Mouse (Mus musculus): Measurements from ENCODE around the gene Rbpj. TPM values are rescaled to one million over a fixed set of nuclear protein-coding genes. Genes with fewer than 3 reads are reported as not detected.
"Not testable (repeated sequence)": the region's sequence is repeated elsewhere in the genome, so short reads cannot be mapped to it uniquely, and the experiment has no call there.

Gene Rbpj
- polyA plus RNA-seq, 1 experiment from 2014 or later, result 46.9 TPM

DNA sequence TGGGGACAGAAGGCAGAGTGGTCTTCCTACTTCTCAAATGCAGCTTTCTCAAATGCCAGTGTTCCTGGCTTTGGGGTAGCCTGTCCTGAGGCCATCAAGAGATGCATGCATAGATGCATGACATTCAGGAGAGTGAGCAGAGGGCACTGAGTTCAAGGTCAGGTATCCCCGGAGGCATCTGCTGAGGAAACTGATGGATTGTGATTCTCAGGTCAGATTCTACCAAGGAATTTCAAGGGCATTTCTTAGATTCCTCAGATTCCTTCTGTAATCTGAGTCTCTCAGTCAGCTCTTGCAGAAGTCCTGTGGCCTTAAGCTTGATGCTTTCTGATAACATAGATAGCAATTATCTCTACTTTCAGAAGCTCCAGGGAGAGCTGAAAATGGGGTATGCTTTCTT, 76.1 kb downstream of the Rbpj start:
- Histone ChIP-seq H3K9me3 (no peaks in the 10 kb centered on the region), H3K4me1 (replicated peaks) (no peaks in the 10 kb centered on the region), H3K27ac (no peak overlapping the region), H3K4me2 (replicated peaks) (no peak overlapping the region), H3K9ac (replicated peaks) (no peak overlapping the region), H3K4me3 (replicated peaks) (no peak overlapping the region), H3K27me3 (no peaks in the 10 kb centered on the region), H3K36me3 (no peaks in the 10 kb centered on the region)
- WGBS, result 70% methylated on average over 1 of the region's 1 CpGs
- ATAC-seq, result no peak

DNA sequence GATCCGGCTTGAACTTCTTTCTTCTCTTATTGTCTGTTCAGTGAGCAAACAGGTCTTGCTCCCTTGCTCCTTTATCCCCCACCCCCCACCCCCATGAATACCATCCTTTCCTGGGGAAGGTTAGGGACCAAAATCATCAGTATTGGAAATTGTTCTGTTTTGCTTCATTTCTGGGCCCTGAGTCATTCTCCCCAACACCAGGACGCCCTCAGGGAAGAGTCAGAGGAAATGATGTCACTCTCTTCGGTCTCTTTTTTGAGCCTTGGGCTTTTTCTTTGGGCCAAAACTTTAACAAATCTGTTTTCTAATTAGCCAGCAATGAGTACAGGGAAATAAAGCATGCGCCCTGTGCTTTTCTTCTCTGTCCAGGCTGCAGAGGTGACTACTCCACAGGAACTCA, 77.4 kb downstream of the Rbpj start:
- no peak for ATAC-seq
- Histone ChIP-seq H3K27me3 (no peaks in the 10 kb centered on the region), H3K4me3 (replicated peaks) (no peak overlapping the region), H3K36me3 (no peaks in the 10 kb centered on the region), H3K4me2 (replicated peaks) (no peak overlapping the region), H3K4me1 (replicated peaks) (no peaks in the 10 kb centered on the region), H3K9me3 (no peaks in the 10 kb centered on the region), H3K9ac (replicated peaks) (no peak overlapping the region), H3K27ac (no peak overlapping the region)
- WGBS, result 89% methylated on average over 4 of the region's 4 CpGs

DNA sequence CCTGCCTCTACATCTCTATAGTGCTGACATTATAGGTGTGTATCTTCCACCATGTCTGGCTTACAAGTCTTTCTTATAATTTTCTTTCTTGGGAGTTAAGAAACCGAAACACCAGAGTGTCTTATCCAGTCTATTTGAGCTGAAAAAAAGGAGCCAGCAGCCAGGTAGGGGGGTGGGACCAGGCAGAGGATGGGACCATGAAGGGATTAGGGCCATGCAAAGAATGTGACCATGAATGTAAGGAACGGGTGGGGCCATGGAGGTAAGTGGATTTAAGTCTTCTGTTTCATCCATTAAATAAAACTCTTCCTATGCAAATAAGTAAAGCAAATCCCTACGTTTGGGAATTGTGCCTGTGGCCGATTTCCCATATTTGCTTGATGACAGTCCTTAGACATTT, 78.0 kb downstream of the Rbpj start:
- H3K4me1 ChIP-seq (replicated peaks), result no peaks in the 10 kb centered on the region
- no peak overlapping the region for H3K4me2 ChIP-seq (replicated peaks)
- H3K27me3 ChIP-seq, result no peaks in the 10 kb centered on the region
- no peak for ATAC-seq
- H3K36me3 ChIP-seq, result no peaks in the 10 kb centered on the region
- H3K27ac ChIP-seq, result no peak overlapping the region
- 86% methylated on average over 4 of the region's 4 CpGs for WGBS
- H3K9me3 ChIP-seq, result no peaks in the 10 kb centered on the region
- H3K9ac ChIP-seq (replicated peaks), result no peak overlapping the region
- no peak overlapping the region for H3K4me3 ChIP-seq (replicated peaks)

DNA sequence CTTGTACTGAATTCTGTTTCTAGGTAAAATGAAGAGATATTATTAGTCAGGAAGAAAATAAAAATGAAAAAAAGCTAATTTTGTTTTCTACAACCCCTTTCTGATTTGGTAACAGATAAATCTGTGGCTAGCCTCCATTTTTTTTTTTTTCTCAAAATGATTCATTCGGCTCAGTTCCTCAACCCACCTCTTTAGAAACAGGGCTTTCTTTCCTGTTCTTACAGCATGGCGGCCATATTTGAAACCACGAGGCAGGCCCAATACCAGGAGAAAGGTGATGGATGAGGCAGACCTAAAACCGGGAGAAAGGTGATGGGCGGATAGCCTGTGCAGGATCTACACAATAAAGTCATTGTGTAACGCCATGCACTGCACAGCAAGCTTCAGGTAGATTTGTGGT, 80.5 kb downstream of the Rbpj start:
- no peaks in the 10 kb centered on the region for H3K36me3 ChIP-seq
- WGBS, result 90% methylated on average over 6 of the region's 6 CpGs
- H3K4me2 ChIP-seq (replicated peaks), result no peak overlapping the region
- no peak for ATAC-seq
- no peak overlapping the region for H3K27ac ChIP-seq
- H3K27me3 ChIP-seq, result no peaks in the 10 kb centered on the region
- H3K4me3 ChIP-seq (replicated peaks), result no peak overlapping the region
- H3K9ac ChIP-seq (replicated peaks), result no peak overlapping the region
- H3K4me1 ChIP-seq (replicated peaks), result no peaks in the 10 kb centered on the region
- H3K9me3 ChIP-seq, result no peaks in the 10 kb centered on the region

DNA sequence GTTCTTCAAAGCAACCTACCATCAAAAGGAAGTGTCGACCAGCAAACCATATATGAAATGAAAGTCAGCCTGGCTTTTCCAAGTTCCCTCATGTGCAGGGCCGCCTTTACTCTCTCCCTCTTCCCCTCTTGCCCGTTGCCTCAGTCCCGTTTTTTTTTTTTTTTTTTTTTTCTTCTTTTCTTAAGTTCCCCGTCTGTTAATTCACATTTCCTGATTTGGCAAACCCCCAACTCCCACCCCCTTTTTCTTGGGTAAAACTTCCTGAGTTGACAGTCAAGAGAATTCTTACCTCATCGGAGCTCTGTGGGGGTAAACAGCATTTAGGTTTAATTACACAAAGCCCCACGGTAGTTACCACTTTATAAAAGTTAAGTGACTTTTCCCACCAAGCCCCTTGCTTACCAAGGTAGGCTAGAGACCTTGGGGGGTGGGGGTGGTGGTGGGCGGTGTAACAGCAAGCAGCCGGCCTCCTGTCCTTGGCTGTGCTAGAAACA, 81.1 kb downstream of the Rbpj start:
- no peak overlapping the region for H3K4me3 ChIP-seq (replicated peaks)
- H3K27me3 ChIP-seq, result no peaks in the 10 kb centered on the region
- ATAC-seq, result no peak
- no peaks in the 10 kb centered on the region for H3K9me3 ChIP-seq
- no peak overlapping the region for H3K9ac ChIP-seq (replicated peaks)
- no peaks in the 10 kb centered on the region for H3K36me3 ChIP-seq
- WGBS, result 83% methylated on average over 9 of the region's 9 CpGs
- H3K4me2 ChIP-seq (replicated peaks), result no peak overlapping the region
- H3K4me1 ChIP-seq (replicated peaks), result no peaks in the 10 kb centered on the region
- no peak overlapping the region for H3K27ac ChIP-seq

DNA sequence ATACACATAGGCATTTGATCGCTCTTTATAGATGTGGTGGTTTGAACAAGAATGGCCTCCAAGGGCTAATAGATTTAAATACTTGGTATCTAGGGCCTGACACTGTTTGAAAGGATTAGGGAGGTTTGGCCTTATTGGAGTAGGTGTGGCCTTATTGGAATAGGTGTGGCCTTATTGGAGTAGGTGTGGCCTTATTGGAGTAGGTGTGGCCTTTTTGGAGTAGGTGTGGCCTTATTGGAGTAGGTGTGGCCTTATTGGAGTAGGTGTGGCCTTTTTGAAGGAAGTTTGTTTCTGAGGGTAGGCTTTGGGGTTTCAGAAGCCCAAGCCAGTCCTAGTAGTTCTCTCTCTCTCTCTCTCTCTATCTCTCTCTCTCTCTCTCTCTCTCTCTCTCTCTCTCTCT, 84.4 kb downstream of the Rbpj start:
- H3K27me3 ChIP-seq; H3K27ac ChIP-seq; H3K4me3 ChIP-seq (replicated peaks); H3K4me2 ChIP-seq (replicated peaks); H3K36me3 ChIP-seq; H3K9me3 ChIP-seq; H3K4me1 ChIP-seq (replicated peaks); ATAC-seq; H3K9ac ChIP-seq (replicated peaks): not testable (repeated sequence)
- 97% methylated on average over 1 of the region's 1 CpGs for WGBS

DNA sequence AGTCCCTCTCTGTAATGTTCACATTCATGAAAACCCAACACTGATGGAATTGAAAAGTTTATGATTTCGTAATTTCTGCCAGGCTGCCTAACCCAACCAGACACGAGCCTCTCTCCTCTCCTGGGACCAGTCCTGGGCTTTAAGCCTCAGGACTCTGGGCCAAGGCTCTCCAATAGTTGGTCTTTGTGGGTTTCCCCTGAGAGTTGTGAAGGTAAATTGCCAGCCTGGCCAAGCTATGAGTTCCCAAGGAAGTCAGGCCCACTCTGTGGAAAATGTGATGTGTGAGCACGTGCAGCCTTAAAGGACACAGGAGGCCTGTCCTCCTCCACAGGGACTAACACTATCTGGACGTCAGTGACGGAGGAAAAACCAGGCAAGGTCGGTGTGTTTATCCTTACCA, 85.4 kb downstream of the Rbpj start:
- no peaks in the 10 kb centered on the region for H3K4me1 ChIP-seq (replicated peaks)
- no peak overlapping the region for H3K27ac ChIP-seq

DNA sequence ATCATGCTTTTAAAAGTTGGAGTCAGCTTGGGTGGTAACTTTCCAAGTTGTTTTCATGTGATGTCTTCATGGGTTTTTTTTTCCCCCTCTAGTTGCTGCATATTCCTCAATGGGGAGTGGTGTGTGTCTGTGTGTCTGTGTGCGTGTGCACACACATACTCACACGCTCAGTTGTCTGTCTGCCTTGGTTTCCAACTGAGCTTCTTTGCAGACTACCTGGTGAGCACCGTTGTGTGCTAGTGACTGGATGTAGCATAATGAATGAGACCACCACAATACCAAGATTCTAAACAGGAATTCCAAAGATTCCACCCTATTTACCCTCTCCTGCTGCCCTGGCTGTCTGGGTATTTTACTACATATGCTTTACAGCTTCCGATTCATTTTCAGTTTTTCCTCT, 86.0 kb downstream of the Rbpj start:
- Histone ChIP-seq H3K4me3 (replicated peaks) (no peak overlapping the region), H3K4me1 (replicated peaks) (no peaks in the 10 kb centered on the region), H3K9ac (replicated peaks) (no peak overlapping the region), H3K4me2 (replicated peaks) (no peak overlapping the region), H3K27me3 (no peaks in the 10 kb centered on the region), H3K9me3 (no peaks in the 10 kb centered on the region), H3K36me3 (no peaks in the 10 kb centered on the region), H3K27ac (no peak overlapping the region)
- ATAC-seq, result no peak
- WGBS, result 64% methylated on average over 4 of the region's 4 CpGs

More for the DNA sequence above, 85.4 kb downstream of the Rbpj start:
- no peaks in the 10 kb centered on the region for H3K9me3 ChIP-seq
- 87% methylated on average over 6 of the region's 6 CpGs for WGBS
- no peak overlapping the region for H3K4me3 ChIP-seq (replicated peaks)
- no peak overlapping the region for H3K4me2 ChIP-seq (replicated peaks)
- H3K9ac ChIP-seq (replicated peaks), result no peak overlapping the region
- no peaks in the 10 kb centered on the region for H3K27me3 ChIP-seq
- no peak for ATAC-seq
- H3K36me3 ChIP-seq, result no peaks in the 10 kb centered on the region

DNA sequence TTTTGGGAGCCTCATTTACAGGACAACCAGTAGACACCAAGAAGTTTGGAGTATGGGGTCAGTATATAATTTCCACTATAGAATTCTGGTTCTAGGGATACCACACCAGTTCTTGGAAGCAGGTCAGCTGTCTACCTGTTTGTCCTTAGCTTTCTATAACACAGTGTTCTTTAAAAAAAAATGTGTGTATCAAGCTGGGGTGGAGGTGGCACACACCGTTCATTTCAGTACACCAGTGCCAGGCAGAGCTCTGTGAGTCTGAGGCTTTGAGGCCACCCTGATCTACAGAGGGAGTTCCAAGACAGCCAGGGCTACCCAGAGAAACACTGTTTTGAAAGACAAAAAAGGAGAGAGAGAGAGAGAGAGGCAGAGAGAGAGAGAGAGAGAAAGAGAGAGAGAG, 87.3 kb downstream of the Rbpj start:
- 97% methylated on average over 1 of the region's 1 CpGs for WGBS
- no peaks in the 10 kb centered on the region for H3K27me3 ChIP-seq
- H3K9ac ChIP-seq (replicated peaks), result no peak overlapping the region
- no peaks in the 10 kb centered on the region for H3K9me3 ChIP-seq
- H3K4me2 ChIP-seq (replicated peaks), result no peak overlapping the region
- no peak for ATAC-seq
- no peak overlapping the region for H3K4me3 ChIP-seq (replicated peaks)
- no peaks in the 10 kb centered on the region for H3K36me3 ChIP-seq
- H3K27ac ChIP-seq, result no peak overlapping the region
- no peaks in the 10 kb centered on the region for H3K4me1 ChIP-seq (replicated peaks)

DNA sequence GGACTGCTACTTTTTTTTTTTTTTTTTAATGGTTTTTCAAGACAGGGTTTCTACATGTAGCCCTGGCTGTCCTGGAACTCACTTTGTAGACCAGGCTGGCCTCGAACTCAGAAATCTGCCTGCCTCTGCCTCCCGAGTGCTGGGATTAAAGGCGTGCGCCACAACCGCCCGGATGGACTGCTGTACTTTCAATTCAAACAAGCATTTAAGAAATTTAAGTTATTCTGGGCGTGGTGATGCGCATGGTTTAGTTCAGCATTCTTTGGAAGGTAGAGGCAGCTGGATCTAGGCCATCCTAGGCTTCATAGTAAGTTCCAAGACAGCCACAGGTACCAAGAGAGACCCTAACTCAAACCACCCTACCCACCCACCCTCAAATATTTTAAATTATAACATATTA, 88.2 kb downstream of the Rbpj start:
- Histone ChIP-seq H3K9ac (replicated peaks) (no peak overlapping the region), H3K36me3 (no peaks in the 10 kb centered on the region), H3K4me2 (replicated peaks) (no peak overlapping the region), H3K27ac (no peak overlapping the region), H3K9me3 (no peaks in the 10 kb centered on the region), H3K4me3 (replicated peaks) (no peak overlapping the region), H3K4me1 (replicated peaks) (no peaks in the 10 kb centered on the region), H3K27me3 (no peaks in the 10 kb centered on the region)
- WGBS, result 95% methylated on average over 8 of the region's 8 CpGs
- no peak for ATAC-seq

DNA sequence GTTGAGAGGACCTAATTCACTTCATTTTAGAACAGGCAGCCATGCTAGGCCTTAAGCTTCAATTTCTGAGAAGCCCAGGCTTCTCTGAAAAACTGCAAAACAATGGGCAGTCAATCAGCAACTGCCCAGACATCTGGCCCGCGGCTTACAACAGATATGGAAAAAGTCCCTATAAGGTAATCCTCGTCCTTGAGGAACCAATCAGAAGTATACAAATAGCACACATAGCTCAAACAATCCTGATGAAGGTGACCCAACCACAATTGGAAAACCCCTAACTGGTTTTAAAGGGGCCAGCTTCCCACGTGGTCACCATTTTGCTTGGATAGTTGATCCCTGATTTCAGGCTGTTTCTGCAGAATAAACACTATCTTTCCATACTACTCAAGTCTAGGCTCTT, 89.0 kb downstream of the Rbpj start:
- Histone ChIP-seq H3K4me2 (replicated peaks) (no peak overlapping the region), H3K36me3 (no peaks in the 10 kb centered on the region), H3K27me3 (no peaks in the 10 kb centered on the region), H3K9me3 (no peaks in the 10 kb centered on the region), H3K4me3 (replicated peaks) (no peak overlapping the region), H3K4me1 (replicated peaks) (no peaks in the 10 kb centered on the region), H3K27ac (no peak overlapping the region), H3K9ac (replicated peaks) (no peak overlapping the region)
- 88% methylated on average over 4 of the region's 4 CpGs for WGBS
- ATAC-seq, result no peak

DNA sequence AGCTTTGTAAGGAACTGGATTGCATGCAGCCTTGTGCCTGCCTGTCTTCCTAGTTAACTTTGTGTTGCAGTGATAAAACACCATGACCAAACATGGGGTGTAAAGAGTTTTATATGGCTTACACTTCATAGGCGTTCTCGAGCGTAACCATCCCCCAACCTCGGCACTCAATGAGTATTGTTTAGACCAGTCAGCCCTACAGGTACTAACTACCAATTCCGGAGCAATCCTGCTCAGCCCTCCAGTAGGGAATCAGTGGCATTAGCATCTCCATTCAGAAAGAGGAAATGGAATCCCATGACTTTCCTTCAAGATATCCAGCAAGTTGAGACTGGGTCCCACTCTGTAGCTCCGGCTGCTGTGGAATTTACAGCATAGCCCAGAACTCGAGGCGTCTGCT, 89.5 kb downstream of the Rbpj start:
- Histone ChIP-seq H3K4me3 (replicated peaks) (no peak overlapping the region), H3K36me3 (no peaks in the 10 kb centered on the region), H3K4me1 (replicated peaks) (no peaks in the 10 kb centered on the region), H3K4me2 (replicated peaks) (no peak overlapping the region), H3K27ac (no peak overlapping the region), H3K27me3 (no peaks in the 10 kb centered on the region), H3K9ac (replicated peaks) (no peak overlapping the region), H3K9me3 (no peaks in the 10 kb centered on the region)
- no peak for ATAC-seq
- WGBS, result 95% methylated on average over 8 of the region's 8 CpGs

DNA sequence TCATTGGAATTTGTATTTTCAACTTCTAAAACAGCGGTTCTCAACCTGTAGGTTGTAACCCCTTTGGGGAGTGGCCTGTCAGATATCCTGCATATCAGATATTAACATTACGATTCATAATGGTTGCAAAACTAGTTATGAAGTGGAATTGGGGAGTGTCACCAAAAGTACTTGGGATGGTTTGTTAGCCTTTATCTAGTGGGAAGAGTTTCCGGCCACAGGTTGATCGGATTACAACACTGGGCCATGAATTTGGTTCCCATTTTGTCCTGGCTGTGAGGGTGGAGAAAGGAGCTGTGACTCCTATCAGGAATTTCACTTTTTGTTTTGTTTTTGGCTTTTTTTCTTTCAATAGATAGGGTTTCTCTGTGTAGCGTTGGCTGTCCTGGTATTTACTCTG, 90.0 kb downstream of the Rbpj start:
- Histone ChIP-seq H3K4me2 (replicated peaks) (no peak overlapping the region), H3K9ac (replicated peaks) (no peak overlapping the region), H3K4me3 (replicated peaks) (no peak overlapping the region), H3K4me1 (replicated peaks) (no peaks in the 10 kb centered on the region), H3K36me3 (no peaks in the 10 kb centered on the region), H3K9me3 (no peaks in the 10 kb centered on the region), H3K27ac (no peak overlapping the region), H3K27me3 (no peaks in the 10 kb centered on the region)
- no peak for ATAC-seq
- WGBS, result 92% methylated on average over 5 of the region's 5 CpGs
